ENCODE assay signal across 16 mouse cellular contexts in the genomic region with DNA sequence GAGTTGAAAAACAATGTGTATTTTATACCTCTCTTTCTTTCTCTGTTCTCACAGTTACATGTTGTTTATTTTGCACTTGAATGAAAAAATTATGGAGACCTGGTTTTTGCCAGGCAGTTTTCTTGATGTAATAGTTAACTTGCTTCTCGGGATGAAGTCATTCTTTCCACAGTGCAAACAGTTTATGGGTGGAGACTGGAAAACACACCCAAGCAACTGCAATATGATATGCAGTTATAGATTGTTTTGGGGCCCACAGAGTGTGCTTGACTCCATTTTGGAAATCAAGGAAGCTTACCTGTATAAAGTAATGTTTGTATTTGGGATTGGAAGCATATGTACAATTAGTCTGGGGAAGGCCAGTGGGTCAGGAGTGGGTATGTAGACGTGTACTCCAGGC.
"Had no signal": no experiment of that assay in that cellular context is flagged by ENCODE, and none has a peak within 500 bp of the region (broad histone marks: within the 10 kb centered on the region; RNA-seq: fewer than 3 reads in every experiment).

No protein-coding gene starts in this region.

- H3K4me3 ChIP-seq: midbrain, embryonic 10.5 days; midbrain, embryonic 12.5 days; myocyte; neural tube, embryonic 13.5 days; neural tube, embryonic 15.5 days had no signal

- ATAC-seq: midbrain, embryonic 16.5 days had no signal

- H3K9me3 ChIP-seq: midbrain, embryonic 10.5 days; midbrain, embryonic 12.5 days; neural tube, embryonic 13.5 days; neural tube, embryonic 15.5 days had no signal

- H3K4me2 ChIP-seq: lung, embryonic 14.5 days; midbrain, embryonic 12.5 days; neural tube, embryonic 13.5 days; neural tube, embryonic 15.5 days had no signal

- H3K36me3 ChIP-seq: midbrain, embryonic 10.5 days; midbrain, embryonic 12.5 days; neural tube, embryonic 13.5 days; neural tube, embryonic 15.5 days had no signal

- H3K4me1 ChIP-seq: midbrain, embryonic 10.5 days; midbrain, embryonic 12.5 days; neural tube, embryonic 13.5 days; neural tube, embryonic 15.5 days had no signal

- H3K27me3 ChIP-seq: midbrain, embryonic 12.5 days; neural tube, embryonic 13.5 days; neural tube, embryonic 15.5 days had no signal

- H3K9ac ChIP-seq: lung, embryonic 14.5 days; midbrain, embryonic 12.5 days; neural tube, embryonic 13.5 days; neural tube, embryonic 15.5 days had no signal

- H3K27ac ChIP-seq: midbrain, embryonic 10.5 days; midbrain, embryonic 12.5 days; neural tube, embryonic 13.5 days; neural tube, embryonic 15.5 days had no signal

- DNase-seq: lung, adult 18-20 months; lung, embryonic 14.5 days; lung, postnatal 10 days; lung, postnatal 4 days; midbrain, embryonic 14.5 days; retina, postnatal 1 day; right cerebral cortex, postnatal 14 days; thymus, adult 2 months; thymus, postnatal 25 days; thymus, postnatal 4 days had no signal
